Mouse (Mus musculus) ovary, adult 18-20 months (tissue): ENCODE results near the gene Irgq.

Experiments used
- DNase-seq: peaks from one replicate; pipeline ENCODE4 v3.0.0; 2022; ENCODE audit warnings: low spot score, mixed read lengths

The Irgq gene

DNA sequence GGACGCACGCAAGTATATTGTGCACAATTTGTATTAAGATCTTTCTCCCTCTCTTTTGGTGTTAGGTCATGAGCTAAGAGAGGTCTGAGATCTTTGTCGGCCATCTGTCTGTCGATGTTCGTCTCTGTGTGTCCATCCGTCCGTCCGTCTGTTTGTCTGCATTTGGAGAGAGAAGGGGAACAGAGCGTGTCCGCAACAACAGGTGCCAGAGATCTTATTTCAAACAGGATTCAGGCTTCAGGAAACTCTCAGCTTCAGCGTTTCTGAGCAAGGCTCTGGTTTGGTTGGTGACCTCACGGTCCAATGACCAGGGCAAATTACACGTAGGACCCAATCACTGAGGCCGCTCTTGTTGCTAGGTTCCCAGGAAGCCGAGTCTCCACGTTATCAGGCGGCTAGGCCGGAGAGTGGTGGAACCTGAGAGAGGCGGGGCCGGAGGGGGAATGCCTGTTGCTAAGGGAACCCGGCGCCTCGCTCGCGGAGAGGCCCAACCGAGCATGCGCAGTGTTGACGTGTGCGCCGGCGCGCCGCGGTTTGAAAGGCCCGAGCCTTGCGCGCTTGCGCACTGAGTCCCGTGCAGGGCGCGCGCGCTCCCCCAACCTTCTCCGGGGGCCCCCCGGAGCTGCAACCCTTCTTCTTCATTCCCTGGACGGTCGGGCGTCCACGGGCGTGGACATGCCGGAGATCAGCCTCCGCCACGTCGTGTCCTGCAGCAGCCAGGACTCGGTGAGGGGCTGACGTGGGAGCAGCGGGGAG, 16.3 kb downstream of the Irgq start:
- DNase-seq: peak; percentile 99

- DNase-seq: no peak
These were observed 17.1 kb downstream of the Irgq start for GRCm38 (mm10) chr7:24547534-24548036.

DNA sequence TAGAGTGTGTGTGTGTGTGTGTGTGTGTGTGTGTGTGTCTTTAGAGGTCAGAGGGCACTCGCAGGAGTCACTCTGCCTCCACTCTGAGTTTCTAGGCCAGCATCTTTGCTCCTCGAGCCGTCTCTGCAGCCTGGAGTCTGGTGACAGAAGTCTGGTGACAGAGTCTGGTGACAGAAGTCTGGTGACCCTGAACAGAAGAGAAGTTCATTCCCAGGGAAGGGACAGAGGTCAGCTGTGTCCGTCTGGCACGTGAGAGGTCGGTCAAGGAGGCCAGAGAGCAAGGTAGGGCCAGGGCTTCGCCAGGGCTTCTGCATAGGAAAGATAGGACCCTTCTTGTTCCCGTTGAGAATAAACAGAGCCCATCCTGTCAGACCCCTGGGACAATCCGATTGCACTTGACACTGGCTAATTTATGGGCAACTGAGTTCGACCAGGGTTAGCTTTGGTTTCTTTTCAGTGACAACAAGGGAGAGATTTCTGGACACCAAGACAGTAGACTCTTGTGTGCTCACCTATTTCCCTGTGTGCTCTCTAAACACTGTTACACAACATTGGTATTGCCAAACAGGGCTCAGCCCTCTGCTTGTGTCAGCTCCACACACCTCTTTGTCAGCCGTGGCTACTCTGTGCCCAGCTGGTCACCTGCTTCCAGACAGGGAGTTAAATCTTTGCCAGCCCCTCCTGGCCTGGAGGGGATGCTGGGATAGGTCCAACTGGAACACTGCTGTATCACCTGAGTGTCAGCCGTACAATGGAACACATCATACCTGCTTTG, 21.7 kb downstream of the Irgq start:
- no peak for DNase-seq

GRCm38 (mm10) chr7:24555786-24556185, 25.3 kb downstream of the Irgq start:
- DNase-seq: no peak

DNA sequence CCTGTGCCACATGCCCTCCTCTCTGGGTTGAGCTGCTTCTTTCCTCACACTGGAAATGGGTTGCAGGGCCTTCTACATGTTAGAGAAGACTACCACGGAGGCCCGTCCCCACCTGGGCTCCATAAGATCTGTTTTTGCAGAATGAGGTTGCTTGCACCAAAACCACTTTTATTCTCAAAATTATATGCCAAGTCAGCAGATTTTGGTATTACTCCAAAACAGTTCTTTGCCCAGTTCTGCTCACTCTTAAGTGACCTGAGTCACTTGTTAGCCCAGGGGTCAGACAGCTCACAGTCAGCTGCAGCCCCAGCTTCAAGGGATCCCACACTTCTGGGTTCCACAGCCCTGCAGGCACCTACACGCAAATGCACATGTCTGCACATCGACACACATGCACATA, 31.0 kb downstream of the Irgq start:
- DNase-seq: no peak

DNA sequence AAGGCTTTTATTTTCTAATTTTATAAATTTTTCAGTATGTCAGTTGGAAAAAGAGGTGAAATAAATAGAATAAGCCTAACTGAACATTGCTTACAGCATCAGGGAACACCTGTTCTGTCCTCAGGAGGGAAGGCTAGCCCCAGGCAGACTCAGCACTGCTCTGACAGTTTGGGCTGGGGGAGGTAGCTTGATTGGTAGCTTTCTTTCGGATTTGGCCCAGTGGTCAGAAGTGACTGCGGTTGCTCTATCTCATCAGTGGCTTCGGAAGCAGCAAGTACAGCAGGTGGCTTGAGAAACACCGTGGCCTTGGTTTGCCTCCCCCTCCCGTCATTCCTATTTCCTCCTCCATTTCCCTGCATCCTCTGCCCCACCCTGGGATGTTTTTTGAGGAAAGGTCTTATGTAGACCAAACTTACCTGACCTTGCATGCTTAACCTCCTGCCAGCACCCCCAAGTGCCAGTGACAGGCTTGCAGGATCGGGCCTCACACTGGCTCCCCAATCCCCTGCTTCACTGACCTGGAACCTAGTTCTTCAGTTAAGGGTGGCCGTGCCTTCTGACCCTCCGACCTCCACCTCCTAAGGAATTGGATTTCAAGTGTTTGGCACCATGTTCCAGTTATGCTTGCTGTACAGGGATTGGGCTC, 32.8 kb downstream of the Irgq start:
- DNase-seq: no peak

DNA sequence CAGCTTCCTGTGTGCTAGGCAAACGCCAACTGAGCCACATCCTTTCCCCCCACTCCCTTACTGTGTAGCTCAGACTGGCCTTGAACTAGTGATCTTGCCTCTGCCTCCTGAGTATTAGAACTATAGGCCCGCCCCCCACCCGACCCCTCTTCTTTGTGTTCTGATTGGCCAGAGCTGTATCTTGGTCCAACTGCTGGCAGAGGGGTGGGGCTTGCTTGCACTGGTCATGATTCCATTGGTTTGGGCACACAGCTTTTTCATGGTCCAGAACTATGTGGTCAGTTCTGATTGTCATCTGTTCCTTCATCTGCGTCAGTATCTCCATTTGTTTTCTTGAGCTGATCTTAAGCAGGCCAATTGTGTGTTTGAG, 33.3 kb downstream of the Irgq start:
- no peak for DNase-seq

- no peak for DNase-seq
These were observed 34.2 kb downstream of the Irgq start for GRCm38 (mm10) chr7:24564607-24565265.

DNA sequence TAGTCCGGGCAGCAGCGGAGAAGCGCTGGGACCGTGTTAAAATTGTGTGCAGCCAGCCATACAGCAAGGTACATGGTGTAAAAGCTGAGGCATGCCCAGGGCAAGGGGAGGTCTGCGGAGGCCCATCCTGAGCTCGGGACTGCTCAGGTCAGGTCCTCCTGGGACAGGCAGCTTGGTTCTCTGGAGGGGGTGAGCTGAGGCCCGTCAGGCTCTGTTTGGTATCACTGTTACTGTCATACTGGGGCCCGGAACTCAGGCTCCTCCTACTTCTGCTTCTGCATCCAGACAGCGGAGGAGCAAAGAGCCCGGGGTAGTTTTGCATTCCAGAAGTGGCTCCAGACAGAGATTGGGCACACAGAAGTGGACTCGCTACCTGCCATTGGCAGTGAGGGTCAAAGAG, 35.1 kb downstream of the Irgq start:
- DNase-seq: no peak

DNA sequence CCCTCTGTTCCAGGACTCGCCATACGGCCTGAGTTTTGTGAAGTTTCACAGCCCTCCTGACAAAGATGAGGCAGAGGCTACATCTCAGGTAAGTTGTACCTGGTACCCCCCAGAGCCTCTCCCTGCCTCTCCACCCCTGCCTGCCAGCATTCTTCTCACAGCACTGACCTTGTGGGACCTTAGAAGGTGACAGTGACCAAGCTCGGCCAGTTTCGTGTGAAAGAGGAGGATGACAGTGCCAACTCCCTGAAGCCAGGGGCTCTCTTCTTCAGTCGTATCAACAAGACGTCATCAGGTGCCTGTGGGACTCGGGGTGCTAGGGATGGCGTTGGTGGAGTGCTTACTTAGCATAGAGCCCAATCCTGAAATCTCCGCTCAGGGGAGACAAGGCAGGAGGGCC, 35.7 kb downstream of the Irgq start:
- no peak for DNase-seq

DNA sequence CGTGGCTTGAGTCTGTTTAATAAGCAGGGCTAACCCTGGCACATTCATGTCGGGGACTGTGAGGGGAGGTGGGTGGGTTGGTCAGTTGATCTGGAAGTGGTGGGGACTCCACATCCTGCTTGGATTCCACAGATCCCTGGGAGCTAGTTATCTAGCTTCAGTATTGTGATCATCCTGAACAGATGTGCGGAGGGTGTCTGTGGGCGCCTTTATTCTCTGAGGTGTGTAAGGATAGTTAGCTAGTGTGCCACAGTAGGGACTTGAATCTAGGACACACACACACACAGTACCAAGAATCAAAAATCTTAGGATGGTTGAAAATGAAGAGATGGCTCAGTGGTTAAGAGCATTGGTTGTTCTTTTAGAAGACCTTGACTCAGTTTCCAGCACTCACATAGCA, 38.0 kb downstream of the Irgq start:
- no peak for DNase-seq

DNA sequence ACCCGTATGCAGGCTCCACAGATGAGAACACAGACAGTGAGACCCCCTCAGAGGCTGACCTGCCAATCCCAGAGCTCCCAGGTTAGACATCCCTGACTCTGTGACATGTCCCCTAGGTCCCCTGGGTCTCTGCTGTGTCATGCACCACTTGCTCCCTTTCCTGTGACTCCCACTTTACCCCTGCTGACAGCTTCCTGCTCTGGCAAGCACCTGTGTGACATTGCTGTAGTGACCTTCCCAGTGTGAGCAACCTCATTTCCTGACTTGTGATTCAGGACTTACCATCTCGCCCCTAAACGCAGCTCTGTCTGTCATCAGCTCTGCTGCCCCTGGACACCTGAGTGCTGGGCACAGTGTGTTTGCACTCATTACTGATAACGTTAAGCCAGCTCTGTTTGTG, 40.6 kb downstream of the Irgq start:
- DNase-seq: no peak

DNA sequence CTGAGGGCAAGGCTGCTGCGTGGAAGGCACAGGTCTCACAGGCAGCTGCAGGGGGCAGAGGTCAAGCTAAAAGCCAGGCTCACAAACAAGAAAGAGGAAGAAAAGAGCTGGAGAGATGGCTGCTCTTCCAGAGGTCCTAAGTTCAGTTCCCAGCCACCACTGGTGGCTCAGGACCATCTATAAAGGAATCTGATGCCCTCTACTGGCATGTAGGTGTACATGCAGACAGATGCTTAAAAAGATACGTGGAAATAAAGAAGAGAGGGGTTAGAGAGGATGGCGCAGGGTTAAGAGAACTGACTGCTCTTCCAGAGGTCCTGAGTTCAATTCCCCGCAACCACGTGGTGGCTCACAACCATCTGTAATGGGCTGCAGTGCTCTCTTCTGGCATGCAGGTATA, 42.0 kb downstream of the Irgq start:
- no peak for DNase-seq

DNA sequence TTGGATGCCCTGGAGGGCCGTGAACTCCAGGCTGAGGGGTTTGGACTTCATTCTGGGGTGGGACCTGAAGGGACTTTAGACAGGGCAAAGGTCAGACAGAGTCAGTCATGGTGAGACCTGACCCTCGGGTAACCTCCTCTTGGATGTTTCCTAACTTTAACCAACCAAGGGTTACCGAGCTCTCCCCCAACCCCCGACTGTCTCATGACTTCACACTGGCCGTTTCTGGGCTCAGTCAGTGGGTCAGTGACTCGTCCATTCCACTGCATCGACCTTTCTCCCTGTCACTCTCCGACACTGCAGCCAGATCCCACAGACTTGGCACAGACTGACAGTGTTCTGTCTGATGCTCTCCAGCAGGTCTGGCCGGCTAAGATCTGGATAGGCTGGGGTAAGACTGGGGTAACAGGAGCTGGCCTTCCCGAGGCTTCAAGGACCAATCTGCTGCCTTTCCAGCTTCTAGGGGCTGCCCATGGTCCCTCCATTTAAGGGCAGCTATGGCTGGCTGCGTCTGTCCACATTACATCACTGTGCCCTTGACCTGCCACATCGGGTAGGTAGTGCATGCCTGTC, 43.8 kb downstream of the Irgq start:
- no peak for DNase-seq

DNA sequence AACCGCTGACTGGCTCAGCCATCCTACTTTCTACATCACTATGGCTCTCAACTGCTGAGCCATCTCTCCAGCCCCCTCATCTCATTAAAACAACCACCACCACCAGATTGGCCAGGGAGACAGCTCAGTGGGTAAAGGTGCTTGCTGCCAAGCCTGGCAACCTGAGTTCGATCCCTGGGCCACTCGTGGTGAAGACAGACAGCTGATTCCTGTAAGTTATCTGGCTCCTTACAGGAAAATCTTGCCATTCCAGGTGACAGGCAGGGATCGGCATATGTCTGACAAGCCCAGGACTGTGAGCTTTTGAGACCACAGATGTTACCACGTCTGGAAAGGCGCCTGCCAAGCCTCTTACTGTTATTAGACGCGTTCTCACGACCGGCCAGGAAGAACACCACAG, 47.3 kb downstream of the Irgq start:
- DNase-seq: no peak

- no peak for DNase-seq
These were observed 54.4 kb downstream of the Irgq start for GRCm38 (mm10) chr7:24584876-24585275.

DNA sequence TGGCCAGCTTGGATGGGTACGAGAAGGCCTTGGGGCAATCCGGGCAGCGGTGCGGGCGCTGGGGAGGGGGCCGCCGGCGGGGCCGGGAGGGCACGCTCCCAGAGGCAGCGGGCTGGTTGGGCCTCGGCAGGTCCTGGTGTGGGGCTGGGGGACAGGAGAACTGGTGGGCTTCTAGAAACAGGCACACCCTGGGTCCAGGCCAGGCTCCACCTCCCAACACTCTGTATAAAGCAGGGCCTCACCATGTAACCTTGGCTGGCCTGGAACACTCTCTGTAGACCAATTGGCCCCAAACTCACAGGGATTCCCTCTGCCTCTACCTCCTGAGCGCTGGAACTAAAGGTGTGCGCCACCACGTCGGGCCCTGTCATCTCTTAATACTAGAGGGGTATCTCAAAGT, 55.5 kb downstream of the Irgq start:
- no peak for DNase-seq

DNA sequence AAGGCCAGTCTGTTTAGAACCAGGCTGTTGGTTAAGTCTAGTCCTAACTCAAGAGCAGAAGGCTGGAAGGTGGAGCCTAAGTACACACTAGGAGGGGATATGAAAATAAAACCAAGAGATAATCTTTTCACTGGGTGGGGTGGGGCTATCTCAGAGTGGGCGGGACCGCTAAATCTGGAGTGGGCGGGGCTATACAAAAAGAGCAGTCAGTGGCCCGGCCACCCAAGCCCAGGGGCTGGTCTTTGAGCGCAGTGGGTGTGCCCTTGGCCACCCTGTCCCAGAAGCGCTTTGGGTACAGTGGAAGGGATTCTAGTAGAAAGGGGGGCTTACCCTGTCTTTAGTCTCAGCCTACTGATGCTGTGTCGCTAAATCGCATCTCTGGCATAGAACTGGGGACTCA, 56.3 kb downstream of the Irgq start:
- DNase-seq: no peak

DNA sequence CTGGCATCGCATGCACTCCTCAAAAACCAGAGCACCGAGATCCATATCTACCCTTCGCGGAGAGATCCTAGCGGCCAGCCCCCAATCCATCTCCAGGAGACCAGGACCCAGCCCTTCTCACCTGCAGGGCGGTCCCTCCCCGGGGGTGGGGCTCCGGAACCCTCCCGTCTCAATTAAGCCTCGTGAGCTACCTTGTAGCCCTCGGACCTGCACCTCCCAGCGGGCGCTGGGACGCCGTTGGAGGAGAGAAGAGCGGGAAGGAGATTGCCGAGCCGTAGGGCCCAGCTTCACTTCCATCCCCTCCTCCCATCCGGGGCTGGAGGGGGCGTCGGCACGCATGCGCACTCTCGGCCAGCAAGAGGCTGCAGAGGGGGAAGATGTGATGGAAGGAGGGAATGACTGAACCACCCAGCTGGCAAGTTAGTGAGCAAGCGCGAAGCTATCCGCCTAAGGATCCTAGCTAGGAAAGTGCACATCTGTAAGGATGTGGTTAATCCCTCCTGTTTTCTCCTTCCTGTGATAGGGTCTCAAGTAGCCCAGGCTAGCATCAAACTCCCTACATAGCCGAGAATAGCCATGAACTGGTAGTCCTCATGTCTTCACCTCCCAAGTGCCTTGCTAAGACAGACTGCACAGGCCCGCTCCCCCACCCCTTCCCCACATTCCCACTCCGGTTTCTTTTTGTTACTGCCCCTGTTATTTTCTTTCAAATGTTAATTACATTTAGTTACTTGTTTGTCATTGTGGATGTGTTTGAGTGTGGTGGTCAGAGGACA, 57.0 kb downstream of the Irgq start, which contains the start of the genes Ethe1 and Zfp575:
Gene Ethe1 (plus strand): TSS at position 214 of the 776 bp plus-strand sequence.
Gene Zfp575 (minus strand): TSS at position 312 of the 776 bp plus-strand sequence.
- no peak for DNase-seq
